Mouse (Mus musculus) limb, embryonic 12.5 days (tissue): Measurements from ENCODE around the gene Krtcap3. TPM values are rescaled to one million over a fixed set of nuclear protein-coding genes. Genes with fewer than 3 reads are reported as not detected.
A peak's percentile ranks its signal among the peaks of the same experiment; 100 is the strongest.
"Not testable (repeated sequence)": the region's sequence is repeated elsewhere in the genome, so short reads cannot be mapped to it uniquely, and the experiment has no call there.

Source experiments
- ATAC-seq: fragments of 200-750 bp; cut with Nextera tagmentation; 2 replicates; pipeline ENCODE4 v1.8.0; 2017; ENCODE audit warnings: low read depth, moderate TSS enrichment; ENCODE audit not compliant: insufficient number of reproducible peaks, insufficient read depth, low FRiP score, low TSS enrichment
- H3K27ac ChIP-seq: fragments of 300-500 bp; sonication (generic); 2 replicates; pipeline ENCODE4 v1.5.1; 2016; ENCODE audit warnings: mild to moderate bottlenecking, moderate library complexity
- H3K27me3 ChIP-seq: fragments of 300-500 bp; sonication (generic); 2 replicates; pipeline ENCODE4 v1.6.1; 2016; ENCODE audit warnings: mild to moderate bottlenecking, moderate library complexity
- H3K36me3 ChIP-seq: fragments of 300-500 bp; sonication (generic); 2 replicates; pipeline ENCODE4 v1.6.1; 2016; ENCODE audit warnings: mild to moderate bottlenecking, moderate library complexity
- H3K4me1 ChIP-seq: fragments of 300-500 bp; sonication (generic); replicated peaks from 2 replicates; pipeline ENCODE4 v1.6.1; 2016
- H3K4me2 ChIP-seq: fragments of 300-500 bp; sonication (generic); 2 replicates; pipeline ENCODE4 v1.6.1; 2016; ENCODE audit warnings: mild to moderate bottlenecking, moderate library complexity
- H3K4me3 ChIP-seq: fragments of 300-500 bp; sonication (generic); replicated peaks from 2 replicates; pipeline ENCODE4 v1.5.1; 2016; ENCODE audit warnings: mild to moderate bottlenecking
- H3K9ac ChIP-seq: fragments of 300-500 bp; sonication (generic); replicated peaks from 2 replicates; pipeline ENCODE4 v1.6.1; 2016; ENCODE audit warnings: mild to moderate bottlenecking, moderate library complexity
- H3K9me3 ChIP-seq: fragments of 300-500 bp; sonication (generic); 2 replicates; pipeline ENCODE4 v1.6.1; 2016; ENCODE audit warnings: mild to moderate bottlenecking, moderate library complexity
- WGBS: fragments of 180-500 bp; shearing (Covaris S2); methylation state at CpG from one replicate; pipeline ENCODE4 v1.1.7; 2016; 5-methylcytosine and 5-hydroxymethylcytosine counted together
- polyA plus RNA-seq: library from polyadenylated mRNA; unstranded; fragments of >200 nt; fragmentation: Nextera tagmentation; extraction: Ambion mirVana; gene quantifications from 2 replicates; pipeline ENCODE4 v1.2.1, GENCODE M21; 2016

Gene Krtcap3
- polyA plus RNA-seq: 24.4 and 26.3 TPM in 2 replicates

GRCm38 (mm10) chr5:31251541-31252101 lies at the start of gene Krtcap3:
TSS of gene Krtcap3 (plus strand) at chr5:31251691.
- peak; percentile 61 for ATAC-seq
- Histone ChIP-seq H3K4me2 (peak within 1 kb of the TSS; percentile 64), H3K36me3 (peaks cover 91% of the 10 kb centered on the region), H3K4me1 (peaks cover 35% of the 10 kb centered on the region), H3K27me3 (no peaks in the 10 kb centered on the region), H3K9ac (peak within 1 kb of the TSS; percentile 59), H3K27ac (peak within 1 kb of the TSS; percentile 84), H3K9me3 (no peaks in the 10 kb centered on the region), H3K4me3 (peak within 1 kb of the TSS; percentile 45)
- WGBS: 3% methylated on average over 47 of the region's 47 CpGs

DNA sequence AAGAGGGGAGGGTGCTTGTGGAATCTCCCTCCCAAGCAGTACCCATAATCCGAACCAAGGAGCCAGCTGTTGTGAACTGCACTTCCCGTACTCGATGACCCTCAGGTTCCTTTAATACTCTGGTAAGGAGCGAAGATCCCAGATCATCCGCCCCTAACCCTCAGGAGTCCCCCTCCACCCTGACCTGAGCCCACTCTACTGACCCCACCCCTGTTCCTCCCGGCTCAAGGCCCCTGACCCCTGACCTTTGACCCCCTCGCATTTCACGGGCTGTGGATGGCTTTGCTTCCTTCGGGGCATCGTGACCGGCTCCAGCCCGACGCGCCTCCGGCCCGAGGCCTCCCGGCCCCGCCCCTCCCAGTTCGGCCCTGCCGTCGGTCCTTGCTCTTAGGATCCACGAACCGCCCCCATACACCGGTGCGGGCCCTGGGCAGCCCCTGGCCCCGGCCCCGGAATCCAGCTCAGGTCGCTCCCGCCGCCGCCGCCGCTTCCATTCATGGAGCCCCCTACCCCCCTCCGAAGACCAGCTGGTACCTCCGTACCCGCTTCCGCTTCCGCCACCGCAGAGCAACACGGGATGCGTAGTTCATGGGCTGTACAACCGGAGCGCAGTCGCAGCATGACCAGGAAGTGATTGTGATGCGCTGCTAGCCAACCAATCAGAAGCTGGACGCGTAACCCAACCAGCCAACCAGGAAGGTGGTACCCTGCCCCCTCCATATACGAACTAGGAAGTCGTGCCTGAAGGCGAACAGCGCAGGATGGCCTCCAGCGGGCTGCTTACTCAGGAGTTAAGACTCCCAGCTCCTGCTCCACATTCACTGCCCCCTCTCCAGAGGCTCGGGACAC lies 49.5 kb upstream of the Krtcap3 start, which contains the start of gene Zfp513:
TSS of gene Zfp513 (minus strand) at position 562 of the 849 bp plus-strand sequence.
- Histone ChIP-seq H3K27ac (peak within 1 kb of the TSS; percentile 83), H3K4me2 (peak within 1 kb of the TSS; percentile 84), H3K36me3 (peaks cover 79% of the 10 kb centered on the region), H3K4me3 (peak within 1 kb of the TSS; percentile 84), H3K9me3 (peaks cover 5% of the 10 kb centered on the region), H3K27me3 (no peaks in the 10 kb centered on the region), H3K9ac (peak within 1 kb of the TSS; percentile 84), H3K4me1 (peaks cover 17% of the 10 kb centered on the region)
- under 1% methylated on average over 53 of the region's 53 CpGs for WGBS
- peak; percentile 92 for ATAC-seq

DNA sequence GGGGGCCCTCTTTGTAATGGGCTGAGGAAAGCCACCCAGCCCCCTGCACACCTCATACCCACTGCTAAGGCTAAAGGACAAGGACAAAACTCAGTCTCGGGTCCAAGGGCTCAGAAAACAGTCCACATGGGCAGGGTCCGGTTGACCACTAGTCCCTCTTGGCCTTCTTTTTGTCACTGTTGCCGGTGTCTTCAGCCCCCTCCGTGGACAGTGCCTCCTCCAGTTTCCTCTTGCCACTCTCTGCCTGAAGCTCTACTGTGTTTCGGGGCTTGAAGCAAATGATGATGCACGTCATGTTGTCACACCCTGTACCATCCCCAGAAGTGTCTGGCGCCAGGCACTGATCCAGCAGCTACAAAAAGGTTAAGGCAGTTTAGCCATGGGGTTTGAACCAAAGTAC lies 48.6 kb upstream of the Krtcap3 start:
- Histone ChIP-seq H3K9me3 (peaks cover 5% of the 10 kb centered on the region), H3K4me2 (peak overlapping the region; percentile 84), H3K27me3 (no peaks in the 10 kb centered on the region), H3K4me1 (peaks cover 17% of the 10 kb centered on the region), H3K4me3 (peak overlapping the region; percentile 84), H3K36me3 (peaks cover 79% of the 10 kb centered on the region), H3K27ac (no peak overlapping the region), H3K9ac (peak overlapping the region; percentile 56; the same call in 1 of the 2 replicates)
- ATAC-seq: 0 out of 2 replicates have a peak, but pooled peaks have one; percentile 7
- WGBS: 88% methylated on average over 7 of the region's 7 CpGs

DNA sequence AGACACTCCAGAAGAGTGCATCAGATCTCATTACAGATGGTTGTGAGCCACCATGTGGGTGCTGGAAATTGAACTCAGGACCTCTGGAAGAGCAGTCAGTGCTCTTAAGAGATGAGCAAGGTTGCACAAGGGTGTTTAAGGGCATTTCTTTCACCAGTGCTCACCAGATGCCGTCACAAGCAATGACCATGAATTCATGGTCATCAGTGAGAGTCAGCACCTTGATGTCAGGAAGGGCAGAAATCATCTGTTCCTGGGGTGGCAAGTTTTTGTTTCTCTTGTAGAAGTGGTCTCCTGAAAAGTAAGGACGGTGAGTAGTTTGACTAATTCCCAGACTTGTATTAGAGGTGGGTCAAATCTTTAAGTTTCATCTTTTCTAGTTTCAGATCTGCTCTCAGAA lies 47.6 kb upstream of the Krtcap3 start:
- H3K27me3 ChIP-seq: no peaks in the 10 kb centered on the region
- H3K9ac ChIP-seq: no peak overlapping the region
- no peak overlapping the region for H3K4me3 ChIP-seq
- H3K4me2 ChIP-seq: no peak overlapping the region
- peaks cover 5% of the 10 kb centered on the region for H3K9me3 ChIP-seq
- no peak for ATAC-seq
- WGBS: 96% methylated on average over 2 of the region's 2 CpGs
- peaks cover 17% of the 10 kb centered on the region for H3K4me1 ChIP-seq
- no peak overlapping the region for H3K27ac ChIP-seq
- H3K36me3 ChIP-seq: peaks cover 78% of the 10 kb centered on the region

DNA sequence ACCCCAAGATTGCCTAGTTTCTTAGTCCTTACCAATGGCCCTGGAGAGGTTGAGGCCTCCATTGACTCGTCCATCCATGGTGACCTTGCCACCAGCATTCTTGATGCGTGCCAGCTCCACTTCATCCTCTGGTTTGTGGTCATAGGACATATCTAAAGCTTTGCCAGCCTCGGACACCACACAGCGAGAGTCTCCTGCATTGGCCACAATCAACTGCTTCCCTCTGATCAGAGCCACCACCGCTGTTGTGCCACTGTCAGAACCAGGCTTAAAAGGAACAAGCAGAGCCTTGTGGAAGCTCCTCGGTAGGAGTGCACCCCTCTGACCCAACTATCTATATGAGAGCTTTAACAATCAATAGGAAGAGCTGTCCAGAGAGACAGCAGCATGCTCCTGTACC lies 47.1 kb upstream of the Krtcap3 start:
- no peak overlapping the region for H3K9ac ChIP-seq
- peaks cover 72% of the 10 kb centered on the region for H3K36me3 ChIP-seq
- H3K4me2 ChIP-seq: no peak overlapping the region
- H3K27me3 ChIP-seq: no peaks in the 10 kb centered on the region
- no peak for ATAC-seq
- 94% methylated on average over 6 of the region's 6 CpGs for WGBS
- peaks cover 17% of the 10 kb centered on the region for H3K4me1 ChIP-seq
- peaks cover 5% of the 10 kb centered on the region for H3K9me3 ChIP-seq
- H3K27ac ChIP-seq: no peak overlapping the region
- no peak overlapping the region for H3K4me3 ChIP-seq

DNA sequence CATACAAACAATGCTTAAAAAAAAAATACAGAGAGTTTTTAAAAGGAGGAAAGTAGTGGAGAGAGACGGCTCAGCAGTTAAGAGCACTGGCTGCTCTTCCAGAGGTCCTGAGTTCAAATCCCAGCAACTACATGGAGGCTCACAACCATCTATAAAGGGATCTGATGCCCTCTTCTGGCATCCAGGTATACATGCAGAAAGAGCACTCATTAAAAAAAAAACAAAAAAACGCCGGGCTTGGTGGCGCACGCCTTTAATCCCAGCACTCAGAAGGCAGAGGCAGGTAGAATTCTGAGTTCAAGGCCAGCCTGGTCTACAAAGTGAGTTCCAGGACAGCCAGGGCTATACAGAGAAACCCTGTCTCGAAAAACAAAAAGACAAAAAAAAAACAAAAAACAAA lies 34.9 kb upstream of the Krtcap3 start:
- 91% methylated on average over 6 of the region's 6 CpGs for WGBS

GRCm38 (mm10) chr5:31218294-31218693 lies 33.2 kb upstream of the Krtcap3 start:
- 61% methylated on average over 7 of the region's 7 CpGs for WGBS
- Histone ChIP-seq H3K9ac (no peak overlapping the region), H3K4me3 (no peak overlapping the region), H3K36me3 (no peaks in the 10 kb centered on the region), H3K27me3 (no peaks in the 10 kb centered on the region), H3K4me2 (no peak overlapping the region), H3K27ac (no peak overlapping the region), H3K9me3 (no peaks in the 10 kb centered on the region), H3K4me1 (peaks cover 9% of the 10 kb centered on the region; the same call in 1 of the 2 replicates)
- no peak for ATAC-seq

More for the DNA sequence above, 34.9 kb upstream of the Krtcap3 start:
- not testable (repeated sequence) for H3K27ac ChIP-seq, H3K9ac ChIP-seq, H3K4me1 ChIP-seq, H3K4me2 ChIP-seq, ATAC-seq, H3K9me3 ChIP-seq, H3K4me3 ChIP-seq, H3K36me3 ChIP-seq, H3K27me3 ChIP-seq

GRCm38 (mm10) chr5:31219070-31219469 lies 32.4 kb upstream of the Krtcap3 start:
- H3K27ac ChIP-seq: no peak overlapping the region
- peak overlapping the region; percentile 82 for H3K4me2 ChIP-seq
- no peak overlapping the region; the same call in 1 of the 2 replicates for H3K9ac ChIP-seq
- no peaks in the 10 kb centered on the region for H3K36me3 ChIP-seq
- 1% methylated on average over 2 of the region's 2 CpGs for WGBS
- H3K9me3 ChIP-seq: no peaks in the 10 kb centered on the region
- peaks cover 9% of the 10 kb centered on the region; the same call in 1 of the 2 replicates for H3K4me1 ChIP-seq
- H3K4me3 ChIP-seq: peak overlapping the region; percentile 95
- no peaks in the 10 kb centered on the region for H3K27me3 ChIP-seq
- ATAC-seq: no peak

GRCm38 (mm10) chr5:31219474-31219873 lies 32.0 kb upstream of the Krtcap3 start:
- WGBS: 2% methylated on average over 11 of the region's 11 CpGs

GRCm38 (mm10) chr5:31219911-31220447 lies 31.5 kb upstream of the Krtcap3 start:
- Histone ChIP-seq H3K9ac (peak overlapping the region; percentile 88), H3K36me3 (no peaks in the 10 kb centered on the region), H3K4me2 (peak overlapping the region; percentile 82), H3K27ac (peak overlapping the region; percentile 96), H3K4me3 (peak overlapping the region; percentile 95), H3K4me1 (peaks cover 9% of the 10 kb centered on the region; the same call in 1 of the 2 replicates), H3K9me3 (no peaks in the 10 kb centered on the region), H3K27me3 (no peaks in the 10 kb centered on the region)
- under 1% methylated on average over 40 of the region's 40 CpGs for WGBS
- ATAC-seq: peak; percentile 52

More at GRCm38 (mm10) chr5:31219474-31219873, 32.0 kb upstream of the Krtcap3 start:
- no peaks in the 10 kb centered on the region for H3K9me3 ChIP-seq
- peak overlapping the region; percentile 88 for H3K9ac ChIP-seq
- no peaks in the 10 kb centered on the region for H3K27me3 ChIP-seq
- peak overlapping the region; percentile 96; the same call in 1 of the 2 replicates for H3K27ac ChIP-seq
- peak overlapping the region; percentile 95 for H3K4me3 ChIP-seq
- ATAC-seq: no peak
- peaks cover 9% of the 10 kb centered on the region; the same call in 1 of the 2 replicates for H3K4me1 ChIP-seq
- no peaks in the 10 kb centered on the region for H3K36me3 ChIP-seq
- peak overlapping the region; percentile 82 for H3K4me2 ChIP-seq
